ENCODE assay signal across 20 mouse cellular contexts in genomic region chr7:13006011-13006410, GRCm38 (mm10). TPM values are rescaled to one million over a fixed set of nuclear protein-coding genes. Genes with fewer than 3 reads are reported as not detected.
A peak's percentile ranks its signal among the peaks of the same experiment; 100 is the strongest.
DNase-seq lines count a peak whose midpoint lies in the region; ATAC-seq and TF ChIP-seq lines count a peak whose summit lies in the region.
"Had no signal": no experiment of that assay in that cellular context is flagged by ENCODE, and none has a peak within 500 bp of the region (broad histone marks: within the 10 kb centered on the region; RNA-seq: fewer than 3 reads in every experiment).

No protein-coding gene starts in this region.

- peak overlapping the region; percentile 36 for H3K4me3 ChIP-seq in gastrocnemius, adult 2 months
- H3K4me3 ChIP-seq in megakaryocyte, embryonic 14.5 days (replicated peaks) = peak overlapping the region; percentile 50
- 0 out of 2 replicates have a peak overlapping the region, but pooled peaks have one; percentile 13 for H3K4me3 ChIP-seq in brown adipose tissue, adult 24 weeks (ENCODE audit: insufficient read depth, low read depth, low read length)
- H3K4me3 ChIP-seq: hindbrain, embryonic 12.5 days; liver, embryonic 15.5 days; midbrain, embryonic 12.5 days; neural tube, embryonic 13.5 days; stomach, embryonic 15.5 days had no signal

- H3K27me3 ChIP-seq in megakaryocyte, embryonic 14.5 days (replicated peaks) = no peaks in the 10 kb centered on the region
- H3K27me3 ChIP-seq: liver, embryonic 15.5 days; stomach, embryonic 15.5 days had no signal

- intact Hi-C loops in gastrocnemius, adult 2 months (cut with DNase I) = no loop called here

- no peak for ATAC-seq in cerebellum, adult (ENCODE audit: insufficient number of reproducible peaks, low FRiP score, low TSS enrichment)
- ATAC-seq in megakaryocyte, adult 5-6 weeks (ENCODE audit: poor library complexity, severe bottlenecking) = no peak
- ATAC-seq: inflammation-experienced regulatory T-cells, adult 6 months had no signal

- no peaks in the 10 kb centered on the region for H3K9me3 ChIP-seq in megakaryocyte, embryonic 14.5 days
- H3K9me3 ChIP-seq: hindbrain, embryonic 12.5 days; liver, embryonic 15.5 days; midbrain, embryonic 12.5 days; neural tube, embryonic 13.5 days; stomach, embryonic 15.5 days had no signal

- peaks cover 44% of the 10 kb centered on the region for H3K36me3 ChIP-seq in megakaryocyte, embryonic 14.5 days (replicated peaks; ENCODE audit: low read length)

- peak; percentile 46 for DNase-seq in cerebellum, adult 18-20 months
- DNase-seq in gastrocnemius, adult 2 months = no peak
- no peak for DNase-seq in gastrocnemius, postnatal 10 days
- no peak for DNase-seq in testis, postnatal 14 days (ENCODE audit: low spot score)
- DNase-seq: gastrocnemius, postnatal 25 days; layer of hippocampus, adult 9-11 months; thymus, adult 2 months had no signal

- H3K4me1 ChIP-seq in megakaryocyte, embryonic 14.5 days = peaks cover 42% of the 10 kb centered on the region
- H3K4me1 ChIP-seq in brown adipose tissue, adult 24 weeks (ENCODE audit: control insufficient read depth, insufficient read depth, insufficient read length, low read length) = peaks cover 6% of the 10 kb centered on the region; the same call in 1 of the 2 replicates

- H3K27ac ChIP-seq in gastrocnemius, adult 2 months = peak overlapping the region; percentile 63
- peak overlapping the region; percentile 55 for H3K27ac ChIP-seq in brown adipose tissue, adult 24 weeks (replicated peaks; ENCODE audit: low read depth, low read length)
- H3K27ac ChIP-seq: hindbrain, embryonic 12.5 days; liver, embryonic 15.5 days; macrophage; midbrain, embryonic 12.5 days; neural tube, embryonic 13.5 days; stomach, embryonic 15.5 days had no signal

- TF ChIP-seq CTCF in gastrocnemius, adult 2 months (IDR thresholded peaks at IDR 0.05) = no peak

RNA-seq across cellular contexts. Expression of gene Zbtb45, which starts 3.8 kb away (rescaled TPM):
- total RNA-seq in gastrocnemius, adult 2 months (2021) = 1 to 10 TPM; 3.3 to 4.4 TPM
- total RNA-seq in gastrocnemius, postnatal 10 days (2021) = 1 to 10 TPM; 5.5 to 6.6 TPM
- 52.8 and 179 TPM in 2 replicates for polyA plus RNA-seq in megakaryocyte, embryonic 14.5 days (2012; ENCODE audit: insufficient read depth, low replicate concordance)
- 7.4 and 11.0 TPM in 2 replicates for total RNA-seq in megakaryocyte, adult 5-6 weeks (2015)
- total RNA-seq in megakaryocyte, adult 5-6 weeks (2017) = 6.6 and 9.5 TPM in 2 replicates
- polyA plus RNA-seq in brown adipose tissue, adult 24 weeks (2012; ENCODE audit: insufficient read depth, insufficient read length, missing spikeins) = 2.1 and 4.0 TPM in 2 replicates

RNA-seq across cellular contexts. Expression of gene Trim28, which starts 7.1 kb away (rescaled TPM):
- total RNA-seq in gastrocnemius, adult 2 months (2021) = 10 to 100 TPM; 71.3 to 71.5 TPM
- total RNA-seq in gastrocnemius, postnatal 10 days (2021) = 100 to 1,000 TPM; 118 to 161 TPM
- 55.5 and 236 TPM in 2 replicates for polyA plus RNA-seq in megakaryocyte, embryonic 14.5 days (2012; ENCODE audit: insufficient read depth, low replicate concordance)
- 137 and 186 TPM in 2 replicates for total RNA-seq in megakaryocyte, adult 5-6 weeks (2015)
- total RNA-seq in megakaryocyte, adult 5-6 weeks (2017) = 207 and 222 TPM in 2 replicates
- polyA plus RNA-seq in brown adipose tissue, adult 24 weeks (2012; ENCODE audit: insufficient read depth, insufficient read length, missing spikeins) = 39.4 and 56.3 TPM in 2 replicates

RNA-seq across cellular contexts. Expression of gene Slc27a5, which starts 8.0 kb away (rescaled TPM):
- total RNA-seq in gastrocnemius, adult 2 months (2021) = under 1 TPM in 1 of 2 experiments, not detected in 1; 0.42 TPM
- under 1 TPM in 1 of 2 experiments, not detected in 1; 0.16 TPM for total RNA-seq in gastrocnemius, postnatal 10 days (2021)
- not detected in 2 replicates for polyA plus RNA-seq in megakaryocyte, embryonic 14.5 days (2012; ENCODE audit: insufficient read depth, low replicate concordance)
- total RNA-seq in megakaryocyte, adult 5-6 weeks (2015) = not detected in 2 replicates
- total RNA-seq in megakaryocyte, adult 5-6 weeks (2017) = not detected in 2 replicates
- not detected in 2 replicates for polyA plus RNA-seq in brown adipose tissue, adult 24 weeks (2012; ENCODE audit: insufficient read depth, insufficient read length, missing spikeins)
- total RNA-seq: gastrocnemius, postnatal 25 days had no signal
- polyA plus RNA-seq: heart, postnatal 0 days; lung, embryonic 16.5 days; macrophage; midbrain, embryonic 12.5 days had no signal

RNA-seq across cellular contexts. Expression of gene Zfp446, which starts 28.4 kb away (rescaled TPM):
- total RNA-seq in gastrocnemius, adult 2 months (2021) = 1 to 10 TPM; 2.7 TPM
- 1 to 10 TPM; 2.1 to 3.8 TPM for total RNA-seq in gastrocnemius, postnatal 10 days (2021)
- polyA plus RNA-seq in megakaryocyte, embryonic 14.5 days (2012; ENCODE audit: insufficient read depth, low replicate concordance) = 1.7 and 3.2 TPM in 2 replicates
- 1.7 and 1.8 TPM in 2 replicates for total RNA-seq in megakaryocyte, adult 5-6 weeks (2015)
- total RNA-seq in megakaryocyte, adult 5-6 weeks (2017) = 0.92 and 2.2 TPM in 2 replicates
- polyA plus RNA-seq in brown adipose tissue, adult 24 weeks (2012; ENCODE audit: insufficient read depth, insufficient read length, missing spikeins) = 0.55 and 1.2 TPM in 2 replicates

RNA-seq across cellular contexts. Expression of gene Chmp2a, which starts 28.6 kb away (rescaled TPM):
- total RNA-seq in gastrocnemius, adult 2 months (2021) = 100 to 1,000 TPM in 1 of 2 experiments, 10 to 100 TPM in 1; 76.2 to 106 TPM
- total RNA-seq in gastrocnemius, postnatal 10 days (2021) = 100 to 1,000 TPM; 114 to 123 TPM
- polyA plus RNA-seq in megakaryocyte, embryonic 14.5 days (2012; ENCODE audit: insufficient read depth, low replicate concordance) = 404 and 592 TPM in 2 replicates
- 239 and 269 TPM in 2 replicates for total RNA-seq in megakaryocyte, adult 5-6 weeks (2015)
- 272 and 348 TPM in 2 replicates for total RNA-seq in megakaryocyte, adult 5-6 weeks (2017)
- polyA plus RNA-seq in brown adipose tissue, adult 24 weeks (2012; ENCODE audit: insufficient read depth, insufficient read length, missing spikeins) = 194 and 239 TPM in 2 replicates

Comparison
In these comparisons a context has a peak if more than half of its experiments do, and no peak if none do; other contexts are left out.
1. DNase-seq: peak in cerebellum, adult 18-20 months (2 of 2); none in gastrocnemius, adult 2 months (single experiment), gastrocnemius, postnatal 10 days (single experiment) and testis, postnatal 14 days (single experiment).
2. Peak in every context shown above with its lines, with median percentiles within 50 percentile points of each other: H3K4me3 ChIP-seq.